Mouse (Mus musculus) thymus, adult 2 months (tissue): ENCODE measurements at regions not wholly inside any gene's neighbourhood (a gene's known extent, or its start where the extent isn't known, plus 50 kb on each side); places are given as distances from the start of the nearest gene placed in this dataset.

Source experiments
- DNase-seq: peaks from one replicate; pipeline ENCODE4 v3.0.0; 2021
- H3K27ac ChIP-seq: fragments of 200-500 bp; 2 replicates; pipeline ENCODE4 v1.5.1; 2012; ENCODE audit warnings: low read length, control low read depth; ENCODE audit not compliant: control insufficient read depth, insufficient read depth
- H3K27me3 ChIP-seq: fragments of 200-500 bp; 2 replicates; pipeline ENCODE4 v1.6.1; 2012; ENCODE audit warnings: mild to moderate bottlenecking, low read length, moderate library complexity, mixed read lengths; ENCODE audit not compliant: control insufficient read depth, insufficient read depth
- H3K36me3 ChIP-seq: fragments of 200-500 bp; 2 replicates; pipeline ENCODE4 v1.6.1; 2012; ENCODE audit warnings: mild to moderate bottlenecking, low read length, moderate library complexity; ENCODE audit not compliant: control insufficient read depth, insufficient read depth
- H3K4me1 ChIP-seq: fragments of 200-500 bp; replicated peaks from 2 replicates; pipeline ENCODE4 v1.6.1; 2012; ENCODE audit warnings: low read length; ENCODE audit not compliant: control insufficient read depth, insufficient read depth
- H3K4me3 ChIP-seq: fragments of 200-500 bp; 2 replicates; pipeline ENCODE4 v1.5.1; 2012; ENCODE audit warnings: mild to moderate bottlenecking, low read length, control low read depth, moderate library complexity; ENCODE audit not compliant: control insufficient read depth, insufficient read depth
- CTCF ChIP-seq: fragments of 200-500 bp; IDR thresholded peaks from 2 replicates; pipeline ENCODE4 v1.5.1; 2012; ENCODE audit warnings: mild to moderate bottlenecking, control low read depth, low read length, moderate library complexity, borderline replicate concordance; ENCODE audit not compliant: control insufficient read depth, poor library complexity, insufficient read depth; ENCODE audit errors: extremely low read depth
- POLR2A ChIP-seq: fragments of 200-500 bp; IDR thresholded peaks from 2 replicates; pipeline ENCODE4 v1.6.1; 2012; ENCODE audit warnings: mild to moderate bottlenecking, low read length, control low read depth, moderate library complexity; ENCODE audit not compliant: control insufficient read depth, poor library complexity, insufficient read depth; ENCODE audit errors: extremely low read depth
- WGBS: fragments of 180-500 bp; shearing (Covaris S2); methylation state at CpG from one replicate; pipeline ENCODE4 v1.1.7; 2018; 5-methylcytosine and 5-hydroxymethylcytosine counted together

- 92% methylated on average over 3 of the region's 3 CpGs for WGBS
- no peaks in the 10 kb centered on the region for H3K36me3 ChIP-seq
- H3K27me3 ChIP-seq: no peaks in the 10 kb centered on the region
- no peaks in the 10 kb centered on the region for H3K4me1 ChIP-seq
- H3K4me3 ChIP-seq: no peak overlapping the region
- DNase-seq: no peak
- TF ChIP-seq POLR2A: no peak
- no peak for TF ChIP-seq CTCF
- no peak overlapping the region for H3K27ac ChIP-seq
Measured at GRCm38 (mm10) chr4:153074590-153074989, 408.0 kb downstream of the Ajap1 start.

- 79% methylated on average over 15 of the region's 15 CpGs for WGBS
- H3K4me3 ChIP-seq: no peak overlapping the region
- no peaks in the 10 kb centered on the region for H3K36me3 ChIP-seq
- no peak for TF ChIP-seq POLR2A
- TF ChIP-seq CTCF: no peak
- H3K27ac ChIP-seq: no peak overlapping the region
- no peak for DNase-seq
- H3K4me1 ChIP-seq: no peaks in the 10 kb centered on the region
- H3K27me3 ChIP-seq: no peaks in the 10 kb centered on the region
Measured at GRCm38 (mm10) chr4:153070190-153070745, 412.3 kb downstream of the Ajap1 start.

GRCm38 (mm10) chr4:153068484-153069033 lies 414.1 kb downstream of the Ajap1 start:
- no peaks in the 10 kb centered on the region for H3K36me3 ChIP-seq
- H3K27ac ChIP-seq: no peak overlapping the region
- DNase-seq: no peak
- H3K4me1 ChIP-seq: no peaks in the 10 kb centered on the region
- no peaks in the 10 kb centered on the region for H3K27me3 ChIP-seq
- H3K4me3 ChIP-seq: no peak overlapping the region
- 90% methylated on average over 12 of the region's 12 CpGs for WGBS
- no peak for TF ChIP-seq CTCF
- no peak for TF ChIP-seq POLR2A

GRCm38 (mm10) chr4:153064021-153064605 lies 418.5 kb downstream of the Ajap1 start:
- TF ChIP-seq CTCF (no peak), POLR2A (no peak)
- 85% methylated on average over 14 of the region's 14 CpGs for WGBS
- H3K27me3 ChIP-seq: no peaks in the 10 kb centered on the region
- no peak overlapping the region for H3K4me3 ChIP-seq
- H3K4me1 ChIP-seq: no peaks in the 10 kb centered on the region
- no peak overlapping the region for H3K27ac ChIP-seq
- H3K36me3 ChIP-seq: no peaks in the 10 kb centered on the region
- DNase-seq: no peak

- no peaks in the 10 kb centered on the region for H3K36me3 ChIP-seq
- H3K27me3 ChIP-seq: no peaks in the 10 kb centered on the region
- TF ChIP-seq POLR2A (no peak), CTCF (no peak)
- H3K4me1 ChIP-seq: no peaks in the 10 kb centered on the region
- no peak overlapping the region for H3K4me3 ChIP-seq
- no peak for DNase-seq
- no peak overlapping the region for H3K27ac ChIP-seq
- 84% methylated on average over 9 of the region's 9 CpGs for WGBS
Measured at GRCm38 (mm10) chr4:153063402-153063801, 419.2 kb downstream of the Ajap1 start.

- 90% methylated on average over 12 of the region's 12 CpGs for WGBS
- Histone ChIP-seq H3K4me3 (no peak overlapping the region), H3K4me1 (no peaks in the 10 kb centered on the region), H3K27me3 (no peaks in the 10 kb centered on the region), H3K27ac (no peak overlapping the region), H3K36me3 (no peaks in the 10 kb centered on the region)
- no peak for DNase-seq
- TF ChIP-seq POLR2A: no peak
- no peak for TF ChIP-seq CTCF
Measured at GRCm38 (mm10) chr4:153058152-153058551, 424.5 kb downstream of the Ajap1 start.

- TF ChIP-seq CTCF: no peak
- no peak for TF ChIP-seq POLR2A
- Histone ChIP-seq H3K4me3 (no peak overlapping the region), H3K4me1 (no peaks in the 10 kb centered on the region), H3K27me3 (no peaks in the 10 kb centered on the region), H3K36me3 (no peaks in the 10 kb centered on the region), H3K27ac (no peak overlapping the region)
- no peak for DNase-seq
Measured at GRCm38 (mm10) chr4:153023711-153024110, 458.9 kb downstream of the Ajap1 start.

- DNase-seq: no peak
- H3K36me3 ChIP-seq: no peaks in the 10 kb centered on the region
- no peak overlapping the region for H3K4me3 ChIP-seq
- H3K27ac ChIP-seq: no peak overlapping the region
- H3K4me1 ChIP-seq: no peaks in the 10 kb centered on the region
- WGBS: 68% methylated on average over 10 of the region's 10 CpGs
- no peak for TF ChIP-seq POLR2A
- TF ChIP-seq CTCF: no peak
- H3K27me3 ChIP-seq: no peaks in the 10 kb centered on the region
Measured at GRCm38 (mm10) chr4:153019211-153019610, 463.4 kb downstream of the Ajap1 start.
